Comparison of ENCODE assay signal across 19 mouse cellular contexts in the genomic region with DNA sequence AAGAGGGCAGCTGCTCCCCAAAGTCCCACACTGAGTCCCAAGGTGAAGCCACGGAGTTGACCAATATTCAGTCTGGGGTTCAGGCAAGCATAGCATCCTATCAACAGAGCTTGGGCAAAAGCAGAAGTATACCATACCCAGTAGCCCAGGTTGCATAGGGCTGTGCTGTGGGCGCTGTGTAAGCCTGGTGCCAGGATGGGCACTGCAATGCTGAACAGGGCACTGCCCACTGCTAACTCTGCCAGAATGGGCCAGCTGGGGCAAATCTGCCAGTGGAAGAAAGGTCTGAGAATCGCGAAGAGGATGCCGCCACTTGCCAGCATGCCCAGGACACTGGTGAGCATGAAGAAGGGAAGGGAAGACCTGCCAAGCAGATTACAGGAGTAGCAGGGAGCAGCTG. TPM values are rescaled to one million over a fixed set of nuclear protein-coding genes. Genes with fewer than 3 reads are reported as not detected.
A peak's percentile ranks its signal among the peaks of the same experiment; 100 is the strongest.
DNase-seq lines count a peak whose midpoint lies in the region; ATAC-seq lines count a peak whose summit lies in the region.
"Had no signal": no experiment of that assay in that cellular context is flagged by ENCODE, and none has a peak within 500 bp of the region (broad histone marks: within the 10 kb centered on the region; RNA-seq: fewer than 3 reads in every experiment).

No protein-coding gene starts in this region.

- H3K9me3 ChIP-seq in forebrain, embryonic 15.5 days = no peaks in the 10 kb centered on the region
- H3K9me3 ChIP-seq in forebrain, embryonic 11.5 days (ENCODE audit: control insufficient read depth, low read length) = no peaks in the 10 kb centered on the region
- H3K9me3 ChIP-seq: midbrain, embryonic 15.5 days; neural tube, embryonic 13.5 days had no signal

- H3K4me3 ChIP-seq in forebrain, embryonic 15.5 days = no peak overlapping the region
- H3K4me3 ChIP-seq in forebrain, embryonic 11.5 days (ENCODE audit: low read depth, low read length) = no peak overlapping the region
- H3K4me3 ChIP-seq: midbrain, embryonic 15.5 days; neural tube, embryonic 13.5 days had no signal

- H3K27ac ChIP-seq in forebrain, embryonic 15.5 days (replicated peaks) = no peak overlapping the region
- H3K27ac ChIP-seq in forebrain, embryonic 11.5 days (ENCODE audit: low read depth, low read length) = no peak overlapping the region
- H3K27ac ChIP-seq: midbrain, embryonic 15.5 days; neural tube, embryonic 13.5 days had no signal

- DNase-seq in forebrain, embryonic 11.5 days (ENCODE audit: low spot score) = no peak
- DNase-seq in spleen, postnatal 10 days (ENCODE audit: low spot score in 2 of 2) = peak; percentile 38 to 58
- no peak for DNase-seq in spleen, adult 12 weeks (ENCODE audit: low spot score)
- peak; percentile 39 for DNase-seq in liver
- DNase-seq in kidney, adult 18-20 months = no peak
- DNase-seq in adrenal gland, adult 8-10 months = no peak
- DNase-seq: B cell, adult 2 months; gastrocnemius, postnatal 10 days; heart, postnatal 10 days; kidney, postnatal 25 days; lung, postnatal 14 days had no signal

- no peaks in the 10 kb centered on the region for H3K27me3 ChIP-seq in forebrain, embryonic 15.5 days
- H3K27me3 ChIP-seq in forebrain, embryonic 11.5 days (ENCODE audit: control insufficient read depth, insufficient read depth, low read length) = no peaks in the 10 kb centered on the region
- H3K27me3 ChIP-seq: midbrain, embryonic 15.5 days; neural tube, embryonic 13.5 days had no signal

- 92% methylated on average over 5 of the region's 5 CpGs for WGBS in forebrain, embryonic 15.5 days
- 84% methylated on average over 5 of the region's 5 CpGs for WGBS in forebrain, embryonic 11.5 days

- peaks cover 2% of the 10 kb centered on the region; the same call in 1 of the 2 replicates for H3K36me3 ChIP-seq in forebrain, embryonic 15.5 days
- no peaks in the 10 kb centered on the region for H3K36me3 ChIP-seq in forebrain, embryonic 11.5 days (ENCODE audit: control insufficient read depth, insufficient read depth, low read length)
- H3K36me3 ChIP-seq: midbrain, embryonic 15.5 days had no signal

- peaks cover 8% of the 10 kb centered on the region for H3K4me1 ChIP-seq in forebrain, embryonic 15.5 days
- peaks cover 2% of the 10 kb centered on the region; the same call in 1 of the 2 replicates for H3K4me1 ChIP-seq in forebrain, embryonic 11.5 days (replicated peaks; ENCODE audit: control insufficient read depth, insufficient read depth, low read length)

- 0 out of 2 replicates have a peak, but pooled peaks have one; percentile 23 for ATAC-seq in forebrain, embryonic 15.5 days (replicated peaks)
- no peak for ATAC-seq in forebrain, embryonic 11.5 days (replicated peaks; ENCODE audit: low FRiP score)
- 0 out of 2 replicates have a peak, but pooled peaks have one; percentile 8 for ATAC-seq in megakaryocyte-erythroid progenitor cell, adult 5-6 weeks (replicated peaks; ENCODE audit: low FRiP score, low TSS enrichment, poor library complexity, severe bottlenecking)
- ATAC-seq: midbrain, embryonic 15.5 days had no signal

- H3K4me2 ChIP-seq in forebrain, embryonic 15.5 days (replicated peaks) = no peak overlapping the region
- H3K4me2 ChIP-seq in forebrain, embryonic 11.5 days (ENCODE audit: low read depth, low read length, severe bottlenecking) = no peak overlapping the region
- H3K4me2 ChIP-seq: midbrain, embryonic 15.5 days; neural tube, embryonic 13.5 days had no signal

- H3K9ac ChIP-seq in forebrain, embryonic 15.5 days (replicated peaks) = no peak overlapping the region
- no peak overlapping the region for H3K9ac ChIP-seq in forebrain, embryonic 11.5 days (ENCODE audit: low read length)
- H3K9ac ChIP-seq: midbrain, embryonic 15.5 days; neural tube, embryonic 13.5 days had no signal

RNA-seq across cellular contexts. Expression of a gene that starts 1.1 kb away (rescaled TPM):
- polyA plus RNA-seq in forebrain, embryonic 15.5 days (2015; fragmentation: Nextera tagmentation; extraction: Ambion mirVana) = 10.7 and 11.6 TPM in 2 replicates
- polyA plus RNA-seq in forebrain, embryonic 11.5 days (2014; fragmentation: Nextera tagmentation; extraction: Ambion mirVana) = 3.8 and 4.5 TPM in 2 replicates
- total RNA-seq in megakaryocyte-erythroid progenitor cell, adult 5-6 weeks (2014; fragmentation: Nextera tagmentation) = 0.70 and 1.1 TPM in 2 replicates
- total RNA-seq in megakaryocyte-erythroid progenitor cell, adult 5-6 weeks (2017) = not detected in 2 replicates
- total RNA-seq in adrenal gland, adult 8-10 months (2022) = under 1 TPM; 0.40 to 0.89 (median 0.56) TPM
- total RNA-seq: ES-E14 had no signal

RNA-seq across cellular contexts. Expression of a gene that starts 18.3 kb away (rescaled TPM):
- polyA plus RNA-seq in forebrain, embryonic 15.5 days (2015; fragmentation: Nextera tagmentation; extraction: Ambion mirVana) = 3.5 and 4.3 TPM in 2 replicates
- 4.3 and 5.8 TPM in 2 replicates for polyA plus RNA-seq in forebrain, embryonic 11.5 days (2014; fragmentation: Nextera tagmentation; extraction: Ambion mirVana)
- total RNA-seq in megakaryocyte-erythroid progenitor cell, adult 5-6 weeks (2014; fragmentation: Nextera tagmentation) = 18.1 and 20.7 TPM in 2 replicates
- total RNA-seq in megakaryocyte-erythroid progenitor cell, adult 5-6 weeks (2017) = 17.9 and 23.6 TPM in 2 replicates
- 1 to 10 TPM; 1.4 to 3.3 (median 1.9) TPM for total RNA-seq in adrenal gland, adult 8-10 months (2022)

RNA-seq across cellular contexts. Expression of a gene that starts 35.1 kb away (rescaled TPM):
- polyA plus RNA-seq in forebrain, embryonic 15.5 days (2015; fragmentation: Nextera tagmentation; extraction: Ambion mirVana) = 38.1 and 39.7 TPM in 2 replicates
- polyA plus RNA-seq in forebrain, embryonic 11.5 days (2014; fragmentation: Nextera tagmentation; extraction: Ambion mirVana) = 15.6 and 16.0 TPM in 2 replicates
- not detected in 2 replicates for total RNA-seq in megakaryocyte-erythroid progenitor cell, adult 5-6 weeks (2014; fragmentation: Nextera tagmentation)
- not detected in 2 replicates for total RNA-seq in megakaryocyte-erythroid progenitor cell, adult 5-6 weeks (2017)
- total RNA-seq in adrenal gland, adult 8-10 months (2022) = 1 to 10 TPM; 3.5 to 6.9 (median 4.7) TPM

RNA-seq across cellular contexts. Expression of a gene that starts 54.8 kb away (rescaled TPM):
- not detected in 2 replicates for polyA plus RNA-seq in forebrain, embryonic 15.5 days (2015; fragmentation: Nextera tagmentation; extraction: Ambion mirVana)
- polyA plus RNA-seq in forebrain, embryonic 11.5 days (2014; fragmentation: Nextera tagmentation; extraction: Ambion mirVana) = not detected in 2 replicates
- total RNA-seq in megakaryocyte-erythroid progenitor cell, adult 5-6 weeks (2014; fragmentation: Nextera tagmentation) = not detected in 2 replicates
- not detected in 2 replicates for total RNA-seq in megakaryocyte-erythroid progenitor cell, adult 5-6 weeks (2017)
- not detected for total RNA-seq in adrenal gland, adult 8-10 months (2022)
- total RNA-seq: ES-E14; gastrocnemius, postnatal 10 days; heart, postnatal 10 days; layer of hippocampus, postnatal 25 days had no signal
- polyA plus RNA-seq: intestine, embryonic 14.5 days; limb, embryonic 11.5 days; midbrain, embryonic 15.5 days; neural tube, embryonic 13.5 days had no signal

Comparison
In these comparisons a context has a peak if more than half of its experiments do, and no peak if none do; other contexts are left out.
1. DNase-seq: peak in spleen, postnatal 10 days (2 of 2) and liver (single experiment); none in forebrain, embryonic 11.5 days (single experiment), spleen, adult 12 weeks (single experiment), kidney, adult 18-20 months (single experiment) and adrenal gland, adult 8-10 months (single experiment).
2. RNA of a gene that starts 18.3 kb away (total RNA-seq): 17.9 to 23.6 TPM in megakaryocyte-erythroid progenitor cell, adult 5-6 weeks; 1.4 to 3.3 TPM in adrenal gland, adult 8-10 months; every median in the first group is over 4 times any median in the second.
3. RNA of a gene that starts 35.1 kb away (total RNA-seq): 3.5 to 6.9 TPM in adrenal gland, adult 8-10 months; not detected in megakaryocyte-erythroid progenitor cell, adult 5-6 weeks; every median in the first group is over 4 times any median in the second.